Mouse (Mus musculus): ENCODE results near the gene Ssh2. TPM values are rescaled to one million over a fixed set of nuclear protein-coding genes. Genes with fewer than 3 reads are reported as not detected.

Ssh2 gene
- total RNA-seq, 2 experiments from 2014 or later: 40.5 to 42.8 TPM

GRCm38 (mm10) chr11:77317721-77318477, 101.8 kb downstream of the Ssh2 start:
- intact Hi-C loops (cut with DNase I): loop anchor here (5.0 kb wide), 1 partner anchor 124 kb away; no protein-coding TSS in a partner anchor
- peak; percentile 26 to 32 for DNase-seq (ENCODE audit: low spot score in 2 of 2)

DNA sequence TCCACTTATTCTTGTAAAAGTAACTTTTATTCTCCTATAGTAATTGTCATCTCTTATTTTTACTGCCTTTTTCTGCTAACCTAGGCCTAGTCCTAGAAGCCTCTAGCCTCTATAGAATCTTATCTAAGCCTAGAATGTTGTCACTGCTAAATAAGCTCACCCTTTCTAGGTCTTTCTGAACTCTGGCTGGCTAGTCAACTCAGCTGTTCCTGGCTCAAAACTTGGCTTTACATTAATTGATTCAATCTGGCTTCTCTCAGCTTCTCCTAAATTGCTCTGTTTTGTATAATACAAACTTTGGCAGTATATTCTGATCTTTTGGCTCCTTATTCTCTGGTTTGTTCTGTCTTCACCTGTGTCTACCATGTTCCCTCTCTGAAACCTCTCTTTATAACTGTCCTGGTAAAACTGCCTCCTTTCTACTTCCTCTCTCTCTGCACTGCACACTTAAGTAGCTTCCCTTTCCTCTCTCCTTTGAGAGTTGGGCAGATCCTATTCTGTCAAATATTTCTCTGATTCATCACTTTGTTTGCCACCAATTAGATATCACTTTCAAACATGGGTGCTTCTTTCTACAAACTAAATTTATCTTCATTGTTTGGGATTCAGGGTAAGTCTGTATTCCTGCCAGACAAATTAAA, 102.5 kb downstream of the Ssh2 start:
- intact Hi-C loops (cut with DNase I): loop anchor here (5.0 kb wide), 1 partner anchor 124 kb away; no protein-coding TSS in a partner anchor
- no peak for DNase-seq (ENCODE audit: low spot score in 2 of 2)

DNA sequence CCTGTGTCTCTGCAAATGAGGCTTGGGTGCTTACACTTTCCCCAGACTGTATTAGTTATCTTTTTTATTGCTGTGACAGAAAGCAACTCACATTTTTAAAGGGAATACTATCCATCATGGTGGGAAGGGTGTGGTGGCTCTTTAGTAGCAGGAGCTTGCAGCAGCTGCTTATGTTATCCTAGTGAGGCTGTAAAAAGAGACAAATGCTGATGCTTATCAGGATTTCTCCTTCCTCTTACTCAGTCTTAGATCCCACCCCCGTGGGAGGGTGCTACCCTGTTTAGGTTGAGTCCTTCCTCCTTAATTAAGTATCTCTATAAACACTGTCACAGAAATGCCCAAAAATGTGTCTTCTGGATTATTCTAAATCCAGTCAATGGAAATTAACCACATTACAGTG, 105.1 kb downstream of the Ssh2 start:
- intact Hi-C loops (cut with DNase I): no loop called here
- DNase-seq (ENCODE audit: low spot score in 2 of 2): no peak

DNA sequence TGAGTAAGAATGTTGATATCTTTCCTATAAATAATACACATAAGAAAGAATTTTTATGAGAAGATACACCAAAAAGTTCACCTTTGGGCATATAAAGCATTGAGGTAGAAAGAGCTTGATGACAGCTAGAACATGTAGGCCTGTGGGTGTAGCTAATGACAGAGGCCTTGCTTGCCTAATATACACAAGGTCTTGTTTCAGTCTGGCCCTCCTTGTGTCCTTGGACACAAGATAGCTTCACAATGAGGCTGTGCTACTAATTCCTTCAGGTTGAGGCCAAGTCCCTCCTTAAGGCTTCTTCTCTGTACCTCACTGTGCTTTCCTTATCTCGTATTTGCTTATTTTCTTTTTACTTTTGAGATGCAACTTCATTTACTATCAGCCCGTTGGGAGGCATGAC, 114.4 kb downstream of the Ssh2 start:
- intact Hi-C loops (cut with DNase I): no loop called here
- no peak for DNase-seq (ENCODE audit: low spot score in 2 of 2)

DNA sequence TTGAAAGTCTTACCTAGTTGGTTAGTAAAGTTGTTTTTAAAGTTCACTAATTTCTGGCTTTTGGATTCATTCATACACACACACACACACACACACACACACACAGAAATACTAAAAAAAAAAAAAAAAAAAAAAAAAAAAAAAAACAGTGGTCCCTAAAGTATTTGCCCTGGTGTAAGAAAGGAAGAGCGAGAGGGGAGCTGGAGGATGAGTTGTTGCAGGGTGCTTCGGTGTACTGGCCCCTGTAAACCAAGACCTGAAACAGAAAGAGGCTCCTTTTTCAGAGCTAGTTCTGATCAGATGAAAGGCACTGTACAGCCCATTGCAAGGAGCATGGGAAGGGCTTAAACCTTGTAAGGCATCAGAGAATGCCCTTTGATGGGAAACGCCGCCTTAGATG, 131.2 kb downstream of the Ssh2 start:
- intact Hi-C loops (cut with DNase I): no loop called here
- DNase-seq (ENCODE audit: low spot score in 2 of 2): no peak

GRCm38 (mm10) chr11:77348142-77348741, 132.2 kb downstream of the Ssh2 start:
- intact Hi-C loops (cut with DNase I): no loop called here
- peak; percentile 65 to 77 for DNase-seq (ENCODE audit: low spot score in 2 of 2)

DNA sequence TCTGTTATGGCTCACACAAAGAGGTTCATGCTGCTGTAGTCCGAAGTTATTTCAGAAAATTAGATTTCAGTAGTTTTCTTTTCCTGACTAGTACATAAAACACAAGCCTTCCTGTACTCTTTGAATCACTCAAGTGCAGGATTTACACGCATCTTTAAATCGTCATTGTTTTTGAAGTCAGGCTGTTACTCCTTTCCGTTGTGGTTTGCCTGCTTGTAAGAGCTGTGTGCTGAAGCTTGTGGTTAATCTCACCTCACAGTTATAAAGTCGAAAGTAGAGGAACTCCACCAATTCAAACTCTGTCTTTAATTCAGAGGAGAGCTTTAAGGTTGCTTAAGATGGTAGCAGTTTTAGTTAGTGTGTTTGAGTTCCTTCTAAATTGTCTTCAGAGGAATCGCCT, 132.9 kb downstream of the Ssh2 start:
- intact Hi-C loops (cut with DNase I): no loop called here
- DNase-seq (ENCODE audit: low spot score in 2 of 2): no peak

DNA sequence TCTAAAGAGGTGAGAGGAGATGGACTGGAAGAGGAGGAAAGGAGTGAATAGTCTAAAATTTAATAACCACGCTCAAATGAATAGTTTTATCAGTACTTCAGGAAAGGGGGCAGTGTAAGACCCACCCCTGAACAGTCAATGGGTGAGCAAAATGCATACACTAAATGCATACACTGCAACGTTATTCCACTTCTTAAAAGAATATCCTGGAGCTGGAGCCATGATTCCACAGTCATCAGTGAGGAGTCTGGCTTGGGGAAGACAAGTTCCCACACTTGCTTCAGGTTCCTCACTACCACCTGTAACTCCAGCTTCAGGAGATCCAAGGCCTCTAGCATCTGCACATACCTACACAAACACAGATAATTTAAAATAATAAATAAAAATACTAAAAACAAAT, 133.6 kb downstream of the Ssh2 start:
- intact Hi-C loops (cut with DNase I): no loop called here
- DNase-seq (ENCODE audit: low spot score in 2 of 2): no peak

GRCm38 (mm10) chr11:77355055-77355454, 139.0 kb downstream of the Ssh2 start:
- intact Hi-C loops (cut with DNase I): no loop called here

GRCm38 (mm10) chr11:77357839-77358238, 141.8 kb downstream of the Ssh2 start:
- intact Hi-C loops (cut with DNase I): no loop called here
- DNase-seq (ENCODE audit: low spot score in 2 of 2): no peak

More at GRCm38 (mm10) chr11:77355055-77355454, 139.0 kb downstream of the Ssh2 start:
- DNase-seq (ENCODE audit: low spot score in 2 of 2): no peak

GRCm38 (mm10) chr11:77363476-77363875, 147.4 kb downstream of the Ssh2 start:
- no peak for DNase-seq (ENCODE audit: low spot score in 2 of 2)
- intact Hi-C loops (cut with DNase I): no loop called here

DNA sequence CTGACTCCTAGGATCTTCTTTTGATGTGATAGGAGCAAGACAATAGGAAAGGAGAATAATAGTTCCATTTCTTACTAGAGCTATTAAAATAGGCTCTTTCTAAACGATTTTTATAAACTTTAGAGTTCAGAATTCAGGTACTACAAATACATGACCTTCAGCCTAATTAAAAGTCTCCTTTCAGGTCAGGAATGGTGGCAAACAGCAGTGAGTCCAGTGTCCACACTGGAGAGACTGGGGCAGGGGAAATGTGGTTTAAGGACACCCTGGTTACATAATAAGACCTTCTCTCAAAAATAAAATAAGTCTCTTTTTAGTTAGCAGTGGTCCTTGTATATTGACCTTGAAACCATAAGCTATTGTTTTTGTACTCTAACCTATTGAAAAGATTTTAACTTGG, 148.3 kb downstream of the Ssh2 start:
- intact Hi-C loops (cut with DNase I): no loop called here
- no peak for DNase-seq (ENCODE audit: low spot score in 2 of 2)

- no peak for DNase-seq (ENCODE audit: low spot score in 2 of 2)
- intact Hi-C loops (cut with DNase I): no loop called here
Measured at GRCm38 (mm10) chr11:77365706-77366386, 149.8 kb downstream of the Ssh2 start.

DNA sequence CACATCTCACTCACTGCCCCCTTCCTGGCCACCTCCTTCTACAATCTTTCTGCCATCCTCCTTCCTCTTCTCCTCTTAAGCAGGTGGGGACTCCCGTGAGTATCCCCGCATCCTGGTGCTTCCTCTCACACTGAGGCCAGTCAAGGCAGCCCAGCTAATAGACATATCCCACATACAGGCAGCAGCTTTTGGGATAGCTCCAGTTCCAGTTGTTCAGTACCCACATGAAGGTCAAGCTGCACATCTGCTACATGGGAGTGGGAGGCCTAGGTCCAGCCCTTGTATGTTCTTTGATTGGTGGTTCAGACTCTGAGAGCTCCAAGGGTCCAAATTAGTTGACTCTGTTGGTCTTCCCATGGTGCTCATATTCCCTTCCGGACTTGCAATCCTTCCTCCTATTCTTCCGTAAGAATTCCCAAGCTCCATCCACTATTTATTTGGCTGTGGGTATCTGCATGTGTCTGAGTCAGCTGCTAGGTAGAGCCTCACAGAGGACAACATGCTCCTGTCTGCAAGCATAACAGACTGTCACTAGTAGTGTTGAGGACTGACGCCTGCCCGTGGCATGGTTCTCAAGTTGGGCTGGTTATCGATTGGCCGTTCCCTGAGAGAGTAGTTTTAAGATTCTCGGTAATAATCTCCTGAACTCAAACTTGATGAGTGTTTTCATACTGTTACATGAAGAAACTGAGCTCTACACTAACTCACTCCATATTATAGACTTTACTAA, 151.6 kb downstream of the Ssh2 start:
- DNase-seq (ENCODE audit: low spot score in 2 of 2): no peak
- intact Hi-C loops (cut with DNase I): no loop called here

DNA sequence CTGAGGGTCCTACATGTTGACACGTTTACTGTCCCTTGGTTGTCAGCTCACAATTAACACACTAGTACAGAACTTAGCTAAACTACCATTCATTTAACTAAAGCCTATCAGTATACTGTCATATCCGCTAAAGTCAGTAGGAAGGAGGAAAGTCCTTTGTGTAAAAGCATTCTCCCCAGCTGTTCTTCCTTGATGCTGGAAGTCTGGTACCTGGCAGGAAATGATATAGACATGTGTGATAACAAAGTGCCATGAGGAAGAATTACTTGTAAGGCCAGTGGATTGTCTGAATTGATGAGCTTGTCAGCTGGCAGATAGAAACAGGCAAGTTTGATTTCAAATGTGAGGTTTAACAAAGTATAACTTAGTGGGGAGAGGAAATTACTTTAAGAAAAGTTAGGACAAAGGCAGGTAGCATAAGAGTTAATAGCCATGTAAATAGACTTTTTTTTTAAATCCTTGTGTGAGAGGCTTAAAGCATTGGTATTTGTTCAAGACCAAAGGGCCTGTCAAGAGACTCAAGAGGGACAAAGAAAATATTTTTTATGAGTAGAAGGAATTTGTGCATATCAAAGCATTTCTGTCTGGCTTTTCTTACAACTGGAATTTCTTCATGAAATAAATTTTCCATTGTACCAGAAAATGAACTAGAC, 153.2 kb downstream of the Ssh2 start:
- no peak for DNase-seq (ENCODE audit: low spot score in 2 of 2)
- intact Hi-C loops (cut with DNase I): no loop called here

GRCm38 (mm10) chr11:77369841-77370191, 153.7 kb downstream of the Ssh2 start:
- intact Hi-C loops (cut with DNase I): no loop called here
- no peak for DNase-seq (ENCODE audit: low spot score in 2 of 2)

DNA sequence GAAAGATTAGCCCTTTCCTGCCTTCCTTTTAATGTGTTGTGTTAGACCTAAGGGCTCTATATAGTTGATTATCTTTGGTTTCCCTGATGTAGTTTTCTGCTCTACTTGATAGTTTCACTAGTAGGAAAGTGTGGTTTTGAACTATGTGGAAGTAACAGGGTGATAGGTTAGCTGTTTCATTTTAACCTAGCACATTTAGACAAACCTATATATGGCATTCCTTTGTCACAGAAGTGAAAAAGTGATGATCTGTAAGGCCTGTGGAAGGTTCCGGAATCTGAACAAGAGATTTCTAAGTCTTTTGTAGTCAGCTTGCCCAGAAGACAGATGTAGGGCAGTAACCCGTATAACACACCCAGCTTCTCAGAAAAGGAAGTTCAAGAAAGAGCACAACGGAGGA, 155.0 kb downstream of the Ssh2 start:
- intact Hi-C loops (cut with DNase I): no loop called here
- peak in 1 of 2 experiments; percentile 3 for DNase-seq (ENCODE audit: low spot score in 2 of 2)

GRCm38 (mm10) chr11:77371696-77372095, 155.6 kb downstream of the Ssh2 start:
- intact Hi-C loops (cut with DNase I): no loop called here
- DNase-seq (ENCODE audit: low spot score in 2 of 2): no peak
